Mouse (Mus musculus): ENCODE results near the gene Tmem50a. TPM values are rescaled to one million over a fixed set of nuclear protein-coding genes. Genes with fewer than 3 reads are reported as not detected.

Tmem50a gene
- polyA plus RNA-seq, 1 experiment, result 16.9 TPM

DNA sequence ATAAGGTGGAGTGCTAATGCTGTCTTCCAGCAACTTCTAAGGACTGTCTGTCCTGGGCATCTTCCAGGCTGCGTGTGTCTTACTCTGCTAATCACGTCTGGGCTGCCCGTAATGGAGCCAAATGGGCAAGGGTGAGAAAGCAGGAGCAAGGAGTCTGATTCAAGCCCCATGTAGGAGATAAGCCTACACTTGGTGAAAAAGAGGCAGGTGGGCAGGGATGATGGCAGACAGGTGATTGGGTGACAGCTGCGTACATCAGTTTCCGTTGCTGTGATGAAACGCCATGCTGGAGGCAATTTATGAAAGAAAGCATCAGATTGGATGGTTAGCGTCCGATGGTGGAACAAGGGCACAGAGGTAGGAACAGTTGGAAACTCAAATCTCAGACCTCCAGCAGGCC, 47.6 kb downstream of the Tmem50a start:
- H3K9me3 ChIP-seq, result no peaks in the 10 kb centered on the region
- TF ChIP-seq FLI1 (IDR thresholded peaks at IDR 0.05; ENCODE audit: low read length) (no peak), GATA1 (IDR thresholded peaks at IDR 0.05; ENCODE audit: borderline replicate concordance, low read length) (no peak)
- peaks cover 73% of the 10 kb centered on the region for H3K27me3 ChIP-seq (replicated peaks)
- no peaks in the 10 kb centered on the region for H3K36me3 ChIP-seq (replicated peaks; ENCODE audit: low read length)
- no peak overlapping the region for H3K4me3 ChIP-seq (replicated peaks)
- H3K4me1 ChIP-seq, result peaks cover 41% of the 10 kb centered on the region

DNA sequence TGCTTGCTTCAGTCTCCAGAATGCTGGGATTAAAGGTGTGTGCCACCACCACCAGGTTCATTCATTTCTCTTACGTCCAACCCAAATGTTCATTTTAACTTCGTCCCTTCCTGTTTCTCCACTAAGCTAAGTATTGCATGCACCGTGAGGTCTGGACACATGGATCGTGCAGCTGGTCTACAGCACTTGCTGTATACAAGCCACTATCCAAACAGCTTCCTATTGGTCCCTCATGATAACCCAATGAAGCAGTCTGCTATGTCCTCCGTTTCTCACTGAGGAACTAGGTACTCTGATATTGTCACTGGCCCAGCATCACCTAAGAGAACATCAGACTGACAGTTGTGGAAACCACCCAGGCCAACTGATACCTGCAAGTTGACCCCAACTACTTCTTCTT, 49.0 kb downstream of the Tmem50a start:
- Histone ChIP-seq H3K36me3 (replicated peaks; ENCODE audit: low read length) (no peaks in the 10 kb centered on the region), H3K27me3 (replicated peaks) (peaks cover 78% of the 10 kb centered on the region), H3K9me3 (no peaks in the 10 kb centered on the region), H3K4me1 (peaks cover 38% of the 10 kb centered on the region), H3K4me3 (replicated peaks) (no peak overlapping the region)
- TF ChIP-seq GATA1 (IDR thresholded peaks at IDR 0.05; ENCODE audit: borderline replicate concordance, low read length) (no peak), FLI1 (IDR thresholded peaks at IDR 0.05; ENCODE audit: low read length) (no peak)

DNA sequence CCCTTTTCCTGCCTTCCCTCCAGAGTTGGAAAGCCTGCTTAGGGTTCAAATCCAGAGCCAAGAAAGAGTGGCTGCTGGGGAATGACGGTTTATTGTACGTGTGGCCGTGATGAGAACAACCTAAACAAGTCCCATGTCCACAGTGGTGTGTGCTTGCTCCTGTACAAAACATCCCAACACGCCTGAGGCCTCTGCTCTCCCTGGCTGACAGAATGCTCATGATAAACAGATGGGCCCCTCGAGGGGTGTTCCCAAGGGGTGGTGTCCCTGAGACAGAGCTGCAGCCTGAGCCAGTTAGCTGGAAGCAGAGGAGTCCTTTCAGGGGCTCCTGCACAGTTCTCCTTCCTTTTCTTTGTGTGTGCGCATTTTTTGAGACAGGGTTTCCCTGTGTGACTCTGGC, 49.5 kb downstream of the Tmem50a start:
- H3K4me1 ChIP-seq, result peaks cover 36% of the 10 kb centered on the region
- H3K4me3 ChIP-seq (replicated peaks), result no peak overlapping the region
- H3K36me3 ChIP-seq (replicated peaks; ENCODE audit: low read length), result no peaks in the 10 kb centered on the region
- no peak for TF ChIP-seq GATA1 (IDR thresholded peaks at IDR 0.05; ENCODE audit: borderline replicate concordance, low read length)
- TF ChIP-seq FLI1 (IDR thresholded peaks at IDR 0.05; ENCODE audit: low read length), result no peak
- peaks cover 76% of the 10 kb centered on the region for H3K27me3 ChIP-seq (replicated peaks)
- H3K9me3 ChIP-seq, result no peaks in the 10 kb centered on the region

DNA sequence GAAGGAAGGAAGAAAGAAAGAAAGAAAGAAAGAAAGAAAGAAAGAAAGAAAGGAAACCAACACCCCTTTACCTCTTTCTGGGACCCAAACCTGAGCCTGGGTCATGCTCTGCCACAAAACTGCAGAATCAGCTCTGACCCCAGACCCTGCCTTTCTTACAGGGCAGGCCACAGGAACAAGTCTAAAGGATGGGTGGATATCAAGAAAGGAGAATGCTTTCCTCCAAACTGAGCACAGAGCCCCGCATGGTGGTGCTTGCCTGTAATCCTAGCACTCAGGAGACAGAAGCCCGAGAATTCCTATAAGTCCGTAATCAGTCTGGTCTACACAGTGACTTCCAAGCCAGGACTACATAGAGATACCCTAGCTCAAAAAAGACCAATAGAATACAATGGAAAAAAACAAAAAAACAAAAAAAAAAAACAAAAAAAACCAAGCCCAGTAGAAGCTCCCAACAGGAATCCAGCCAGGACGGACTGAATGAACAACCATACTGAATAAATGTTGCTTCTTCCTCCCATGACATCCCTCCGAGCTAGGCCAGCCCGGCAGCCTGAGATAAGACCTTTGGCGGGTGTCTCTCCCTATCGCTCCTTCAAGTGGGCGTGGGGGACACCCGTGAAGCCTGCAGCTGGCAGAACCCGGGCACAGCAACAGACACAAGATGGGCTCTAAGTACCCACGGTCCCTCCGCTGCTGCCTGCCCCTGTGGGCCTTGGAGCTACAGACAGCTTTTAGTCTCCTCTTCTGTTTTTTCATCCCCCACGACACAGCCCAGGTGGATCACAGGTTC, 50.7 kb downstream of the Tmem50a start, which contains the start of gene Rhd:
Gene Rhd (plus strand): TSS at position 600 of the 793 bp plus-strand sequence.
- peaks cover 24% of the 10 kb centered on the region for H3K4me1 ChIP-seq
- H3K27me3 ChIP-seq (replicated peaks), result peaks cover 70% of the 10 kb centered on the region
- TF ChIP-seq FLI1 (IDR thresholded peaks at IDR 0.05; ENCODE audit: low read length), result no peak
- H3K36me3 ChIP-seq (replicated peaks; ENCODE audit: low read length), result no peaks in the 10 kb centered on the region
- H3K4me3 ChIP-seq (replicated peaks), result no peak within 1 kb of the TSS
- no peaks in the 10 kb centered on the region for H3K9me3 ChIP-seq

DNA sequence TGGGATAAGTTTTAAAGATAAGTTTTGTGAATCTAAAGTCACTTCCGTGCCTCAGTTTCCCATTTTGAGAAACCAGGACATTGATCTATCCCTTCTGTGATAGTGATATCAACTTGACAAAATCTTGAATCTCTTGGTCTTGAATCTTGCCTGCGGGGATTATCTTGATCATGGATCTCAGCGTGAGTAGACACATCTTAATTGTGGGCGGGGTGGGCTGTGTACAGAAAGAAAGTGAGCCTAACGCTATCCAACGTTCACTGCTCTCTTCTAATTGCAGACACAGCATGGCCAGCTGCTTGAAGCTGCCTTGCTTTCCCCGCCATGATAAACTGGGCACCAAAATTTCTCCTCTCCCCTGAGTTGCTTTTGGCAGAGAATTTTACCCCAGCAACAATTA, 51.8 kb downstream of the Tmem50a start:
- Histone ChIP-seq H3K4me3 (replicated peaks) (no peak overlapping the region), H3K9me3 (no peaks in the 10 kb centered on the region), H3K4me1 (peaks cover 22% of the 10 kb centered on the region), H3K36me3 (replicated peaks; ENCODE audit: low read length) (no peaks in the 10 kb centered on the region), H3K27me3 (replicated peaks) (peaks cover 61% of the 10 kb centered on the region)
- no peak for TF ChIP-seq GATA1 (IDR thresholded peaks at IDR 0.05; ENCODE audit: borderline replicate concordance, low read length)

DNA sequence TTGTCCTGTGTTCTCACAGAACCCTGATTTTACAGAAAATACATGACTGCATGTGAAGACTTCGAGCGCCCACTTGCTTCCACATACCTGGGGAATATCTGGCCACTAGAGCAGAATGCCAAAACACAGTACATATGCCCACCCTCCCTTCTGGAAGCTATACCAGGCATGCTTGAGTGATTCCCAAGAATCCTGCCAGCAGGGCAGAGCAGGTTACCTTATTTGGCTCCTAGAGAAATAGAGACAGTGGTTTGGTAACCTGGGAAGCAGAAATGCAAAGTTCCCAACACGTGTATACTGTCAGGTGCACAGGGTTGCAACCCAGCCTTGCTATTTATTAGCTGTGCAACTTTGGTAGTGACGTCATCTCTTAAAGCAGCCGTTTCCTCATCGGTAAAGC, 52.9 kb downstream of the Tmem50a start:
- no peaks in the 10 kb centered on the region for H3K9me3 ChIP-seq
- H3K4me1 ChIP-seq, result peaks cover 23% of the 10 kb centered on the region
- no peak overlapping the region for H3K4me3 ChIP-seq (replicated peaks)
- H3K27me3 ChIP-seq (replicated peaks), result peaks cover 53% of the 10 kb centered on the region
- H3K36me3 ChIP-seq (replicated peaks; ENCODE audit: low read length), result no peaks in the 10 kb centered on the region
- TF ChIP-seq FLI1 (IDR thresholded peaks at IDR 0.05; ENCODE audit: low read length) (no peak), GATA1 (IDR thresholded peaks at IDR 0.05; ENCODE audit: borderline replicate concordance, low read length) (no peak)

DNA sequence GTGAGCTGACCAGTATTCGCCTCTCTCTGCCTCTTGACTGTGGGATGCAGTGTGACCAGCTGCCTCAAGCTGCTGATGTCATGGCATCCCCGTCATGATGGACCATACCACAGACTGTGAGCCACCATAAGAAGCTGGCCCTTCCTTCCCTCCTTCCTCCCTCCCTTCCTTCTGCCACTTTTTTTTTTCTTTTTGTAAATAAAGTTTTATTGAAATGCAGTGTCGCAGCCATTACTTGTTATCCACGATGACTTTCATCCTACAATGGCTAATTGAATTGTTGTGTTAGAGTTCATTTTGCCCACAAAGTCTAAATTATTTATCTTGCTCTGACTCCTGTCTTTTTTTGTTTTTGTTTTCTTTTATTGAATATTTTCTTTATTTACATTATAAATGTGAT, 56.3 kb downstream of the Tmem50a start:
- H3K27me3 ChIP-seq (replicated peaks), result peaks cover 55% of the 10 kb centered on the region
- TF ChIP-seq FLI1 (IDR thresholded peaks at IDR 0.05; ENCODE audit: low read length) (no peak), GATA1 (IDR thresholded peaks at IDR 0.05; ENCODE audit: borderline replicate concordance, low read length) (no peak)
- H3K4me1 ChIP-seq, result peaks cover 38% of the 10 kb centered on the region
- H3K9me3 ChIP-seq, result no peaks in the 10 kb centered on the region
- peak overlapping the region; percentile 54 for H3K4me3 ChIP-seq (replicated peaks)
- H3K36me3 ChIP-seq (replicated peaks; ENCODE audit: low read length), result no peaks in the 10 kb centered on the region

DNA sequence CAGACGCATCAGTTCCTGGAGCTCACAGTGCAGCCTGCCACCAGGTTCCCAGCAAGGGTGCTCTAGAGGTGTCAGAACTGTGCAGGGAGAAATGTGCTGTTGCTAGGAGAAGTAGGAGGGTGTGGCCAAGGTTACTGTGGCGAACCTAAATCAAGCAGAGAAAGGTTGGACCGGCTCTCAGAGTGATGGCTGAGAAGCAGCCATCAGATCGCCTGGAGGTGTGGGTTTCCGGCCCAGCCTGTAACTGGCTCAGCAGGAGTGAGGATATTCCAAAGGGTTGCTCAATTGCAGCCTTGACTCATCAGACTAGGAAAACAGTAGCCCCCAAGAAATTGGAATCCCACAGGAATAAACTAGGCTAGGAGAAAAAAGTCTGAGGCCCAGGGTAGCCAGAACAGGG, 58.3 kb downstream of the Tmem50a start:
- no peak for TF ChIP-seq GATA1 (IDR thresholded peaks at IDR 0.05; ENCODE audit: borderline replicate concordance, low read length)
- peaks cover 40% of the 10 kb centered on the region for H3K27me3 ChIP-seq (replicated peaks)
- H3K4me3 ChIP-seq (replicated peaks), result no peak overlapping the region
- H3K36me3 ChIP-seq (replicated peaks; ENCODE audit: low read length), result no peaks in the 10 kb centered on the region
- no peaks in the 10 kb centered on the region for H3K9me3 ChIP-seq
- peaks cover 44% of the 10 kb centered on the region for H3K4me1 ChIP-seq

DNA sequence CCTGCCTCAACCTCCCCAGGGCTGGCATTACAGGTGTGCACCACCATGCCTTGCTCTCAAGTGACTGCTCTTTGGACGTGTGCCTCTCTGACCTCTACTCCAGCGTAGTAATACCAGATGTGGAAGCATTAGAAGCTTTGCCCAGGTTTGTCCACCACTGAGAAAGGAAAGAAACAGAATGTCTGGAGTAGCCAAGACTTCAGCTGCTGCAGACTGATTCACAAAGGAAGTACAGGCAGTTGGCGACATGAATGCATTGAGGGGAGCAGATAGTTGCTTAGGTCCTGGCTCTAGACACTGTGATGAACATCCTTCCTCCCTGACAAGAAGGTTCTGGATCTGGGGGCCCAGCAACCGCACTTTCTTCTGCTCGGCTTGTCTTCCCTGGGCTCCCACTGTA, 58.8 kb downstream of the Tmem50a start:
- TF ChIP-seq FLI1 (IDR thresholded peaks at IDR 0.05; ENCODE audit: low read length), result no peak
- TF ChIP-seq GATA1 (IDR thresholded peaks at IDR 0.05; ENCODE audit: borderline replicate concordance, low read length), result no peak
- no peaks in the 10 kb centered on the region for H3K36me3 ChIP-seq (replicated peaks; ENCODE audit: low read length)
- H3K9me3 ChIP-seq, result no peaks in the 10 kb centered on the region
- H3K4me3 ChIP-seq (replicated peaks), result no peak overlapping the region
- H3K4me1 ChIP-seq, result peaks cover 48% of the 10 kb centered on the region
- H3K27me3 ChIP-seq (replicated peaks), result peaks cover 36% of the 10 kb centered on the region

DNA sequence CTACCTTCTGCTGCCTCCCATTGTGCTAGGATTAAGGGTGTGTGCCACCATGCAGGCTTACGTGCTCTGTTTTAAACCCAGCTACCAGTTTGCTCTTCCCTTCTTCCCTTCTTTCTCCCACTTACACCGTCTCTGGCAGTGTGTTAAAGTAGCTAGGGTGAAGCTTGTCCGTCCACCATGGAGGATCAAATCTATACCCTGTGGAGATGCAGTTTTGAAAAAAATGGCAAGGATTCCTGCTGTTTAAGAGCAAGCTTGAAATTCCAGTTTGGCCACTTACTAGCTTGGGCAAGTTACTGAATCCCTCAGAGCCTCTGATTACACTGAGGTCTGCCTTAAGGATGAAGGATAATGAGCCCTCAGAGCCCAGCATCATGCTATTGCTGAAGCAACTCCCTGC, 59.5 kb downstream of the Tmem50a start:
- H3K9me3 ChIP-seq, result no peaks in the 10 kb centered on the region
- TF ChIP-seq GATA1 (IDR thresholded peaks at IDR 0.05; ENCODE audit: borderline replicate concordance, low read length) (no peak), FLI1 (IDR thresholded peaks at IDR 0.05; ENCODE audit: low read length) (no peak)
- no peaks in the 10 kb centered on the region for H3K36me3 ChIP-seq (replicated peaks; ENCODE audit: low read length)
- H3K4me1 ChIP-seq, result peaks cover 49% of the 10 kb centered on the region
- H3K27me3 ChIP-seq (replicated peaks), result peaks cover 31% of the 10 kb centered on the region
- no peak overlapping the region for H3K4me3 ChIP-seq (replicated peaks)
